Mouse (Mus musculus): ENCODE data around the gene Galk2. TPM values are rescaled to one million over a fixed set of nuclear protein-coding genes. Genes with fewer than 3 reads are reported as not detected.

The Galk2 gene
- polyA plus RNA-seq (2015; fragmentation: Illumina TruSeq; extraction: RNeasy Lipid Tissue Mini Kit (QIAGEN cat#74804); ENCODE audit: low read depth, low replicate concordance), result 27.1 TPM

DNA sequence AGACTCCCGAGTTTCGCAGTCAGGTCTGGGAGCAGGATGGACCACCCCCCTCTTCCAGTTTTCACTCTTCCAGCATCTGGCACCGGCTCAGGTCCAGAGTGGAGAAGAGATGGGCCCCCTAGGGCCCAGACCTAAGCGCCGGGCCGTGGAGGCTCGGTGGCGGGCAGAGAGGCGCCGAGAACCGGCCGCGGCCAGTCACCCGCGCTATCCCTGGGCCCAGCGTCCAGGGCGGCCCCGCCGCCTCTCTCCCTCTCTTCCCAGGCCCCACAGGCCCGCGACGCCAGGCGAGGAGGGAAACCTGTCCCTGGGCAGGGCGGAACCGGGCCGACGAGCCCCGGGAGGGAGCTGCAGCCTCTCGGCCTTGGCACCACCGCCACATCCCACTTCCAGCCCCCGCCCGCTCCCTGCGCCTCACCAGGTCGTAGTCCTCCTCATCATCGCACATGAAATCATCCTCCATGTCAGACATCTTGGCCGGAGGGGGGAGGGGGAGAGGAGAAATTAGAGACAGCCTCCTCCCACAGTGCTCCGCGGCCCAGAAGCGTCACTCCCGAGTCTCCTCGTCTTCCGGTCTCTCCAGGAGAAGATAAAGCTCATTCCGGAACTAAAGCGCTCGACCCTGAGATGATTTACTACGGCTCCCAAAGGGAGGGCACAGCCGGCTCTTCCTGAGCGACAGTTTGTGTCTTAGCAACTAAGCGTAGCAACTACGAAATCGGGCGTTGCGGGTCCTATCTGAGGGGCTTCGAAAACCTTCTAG, at the start of gene Galk2, which contains the start of gene Cops2:
TSS of gene Galk2 (plus strand) at position 589 of the 760 bp plus-strand sequence.
TSS of gene Cops2 (minus strand) at position 619 of the 760 bp plus-strand sequence.

Other genes starting within 250 kb of the Galk2 start
- gene Cep152, start 234.0 kb upstream of the Galk2 start, polyA plus RNA-seq (2015; fragmentation: Illumina TruSeq; extraction: RNeasy Lipid Tissue Mini Kit (QIAGEN cat#74804); ENCODE audit: low read depth, low replicate concordance), result 1.4 TPM
- 294 TPM for gene Eid1, start 186.0 kb upstream of the Galk2 start, polyA plus RNA-seq (2015; fragmentation: Illumina TruSeq; extraction: RNeasy Lipid Tissue Mini Kit (QIAGEN cat#74804); ENCODE audit: low read depth, low replicate concordance)
- gene Shc4, start 135.0 kb upstream of the Galk2 start, polyA plus RNA-seq (2015; fragmentation: Illumina TruSeq; extraction: RNeasy Lipid Tissue Mini Kit (QIAGEN cat#74804); ENCODE audit: low read depth, low replicate concordance), result 5.4 TPM
- 66.2 TPM for gene Secisbp2l, start 76.2 kb upstream of the Galk2 start, polyA plus RNA-seq (2015; fragmentation: Illumina TruSeq; extraction: RNeasy Lipid Tissue Mini Kit (QIAGEN cat#74804); ENCODE audit: low read depth, low replicate concordance)
- 132 TPM for gene Cops2, start within 50 bp of the Galk2 start, polyA plus RNA-seq (2015; fragmentation: Illumina TruSeq; extraction: RNeasy Lipid Tissue Mini Kit (QIAGEN cat#74804); ENCODE audit: low read depth, low replicate concordance)
- gene Fgf7, start 175.5 kb downstream of the Galk2 start, polyA plus RNA-seq (2015; fragmentation: Illumina TruSeq; extraction: RNeasy Lipid Tissue Mini Kit (QIAGEN cat#74804); ENCODE audit: low read depth, low replicate concordance), result 0.88 TPM

All from brain, adult 10 weeks (tissue).